Comparison of ENCODE assay signal across 28 mouse cellular contexts in the genomic region with DNA sequence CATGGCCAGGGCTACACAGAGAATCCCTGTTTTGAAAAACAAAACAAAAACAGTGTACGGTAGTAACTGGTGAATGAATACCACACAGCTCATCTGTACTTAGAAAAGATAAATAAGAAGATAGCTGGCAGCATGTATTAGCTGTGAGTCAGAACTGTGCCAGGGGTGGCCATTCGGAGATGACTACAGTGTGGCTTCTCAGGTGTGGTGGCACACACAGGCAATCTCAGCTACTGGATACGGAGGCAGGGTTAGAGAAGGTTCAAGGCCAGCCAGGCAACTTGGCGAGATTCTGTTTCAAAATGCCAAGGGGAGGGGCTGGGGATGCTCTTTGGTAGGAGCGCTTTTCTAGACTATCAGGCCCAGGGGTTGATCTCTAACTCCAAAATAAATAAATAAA.
"Had no signal": no experiment of that assay in that cellular context is flagged by ENCODE, and none has a peak within 500 bp of the region (broad histone marks: within the 10 kb centered on the region; RNA-seq: fewer than 3 reads in every experiment).

No protein-coding gene starts in this region.

- H3K4me2 ChIP-seq: heart, embryonic 12.5 days; hindbrain, embryonic 12.5 days; hindbrain, embryonic 14.5 days; intestine, embryonic 15.5 days; limb, embryonic 12.5 days; liver, embryonic 13.5 days; liver, embryonic 15.5 days had no signal

- DNase-seq: gastrocnemius, adult 2 months; gastrocnemius, postnatal 10 days; gastrocnemius, postnatal 25 days; heart, adult 18-20 months; heart, postnatal 10 days; heart, postnatal 4 days; kidney, adult 18-20 months; kidney, adult 8-10 months; kidney, postnatal 10 days; kidney, postnatal 25 days; kidney, postnatal 4 days; liver; liver, embryonic 13.5 days; liver, postnatal 0 days had no signal

- H3K9me3 ChIP-seq: heart, embryonic 10.5 days; heart, embryonic 12.5 days; hindbrain, embryonic 10.5 days; hindbrain, embryonic 12.5 days; intestine, embryonic 15.5 days; limb, embryonic 10.5 days; limb, embryonic 12.5 days; liver, embryonic 13.5 days; liver, embryonic 15.5 days had no signal

- H3K27me3 ChIP-seq: heart, embryonic 12.5 days; hindbrain, embryonic 12.5 days; intestine, embryonic 15.5 days; limb, embryonic 12.5 days; liver, embryonic 15.5 days had no signal

- H3K9ac ChIP-seq: heart, embryonic 12.5 days; hindbrain, embryonic 12.5 days; hindbrain, embryonic 14.5 days; intestine, embryonic 15.5 days; limb, embryonic 12.5 days; liver, embryonic 13.5 days; liver, embryonic 15.5 days; liver, postnatal 0 days had no signal

- H3K4me3 ChIP-seq: gastrocnemius, adult 2 months; heart, embryonic 10.5 days; heart, embryonic 12.5 days; hindbrain, embryonic 10.5 days; hindbrain, embryonic 12.5 days; intestine, embryonic 15.5 days; layer of hippocampus, adult 2 months; left cerebral cortex, adult 2 months; limb, embryonic 10.5 days; limb, embryonic 12.5 days; liver, embryonic 13.5 days; liver, embryonic 15.5 days had no signal

- H3K36me3 ChIP-seq: intestine, embryonic 15.5 days had no signal

- H3K4me1 ChIP-seq: intestine, embryonic 15.5 days; liver, embryonic 13.5 days; liver, embryonic 15.5 days had no signal

- ATAC-seq: hindbrain, embryonic 16.5 days; inflammation-experienced regulatory T-cells, adult 6 months; intestine, postnatal 0 days; liver, postnatal 0 days had no signal

- H3K27ac ChIP-seq: gastrocnemius, adult 2 months; heart, embryonic 10.5 days; hindbrain, embryonic 10.5 days; hindbrain, embryonic 12.5 days; hindbrain, embryonic 14.5 days; intestine, embryonic 15.5 days; limb, embryonic 10.5 days; limb, embryonic 12.5 days; liver, embryonic 13.5 days; liver, embryonic 15.5 days had no signal
